Mouse (Mus musculus) kidney, postnatal 0 days (tissue): ENCODE data around the gene Ufsp2. TPM values are rescaled to one million over a fixed set of nuclear protein-coding genes. Genes with fewer than 3 reads are reported as not detected.

Source experiments
- ATAC-seq: fragments of 200-750 bp; cut with Nextera tagmentation; replicated peaks from 2 replicates; pipeline ENCODE4 v1.8.0; 2017; ENCODE audit warnings: low read depth, moderate number of reproducible peaks, moderate TSS enrichment, moderate library complexity; ENCODE audit not compliant: low FRiP score
- DNase-seq: peaks from one replicate; pipeline ENCODE4 v3.0.0-alpha.2; 2016; ENCODE audit warnings: low spot score
- H3K27ac ChIP-seq: fragments of 300-500 bp; sonication (generic); 2 replicates; pipeline ENCODE4 v1.5.1; 2014; ENCODE audit warnings: mild to moderate bottlenecking
- H3K27me3 ChIP-seq: fragments of 300-500 bp; sonication (generic); 2 replicates; pipeline ENCODE4 v1.6.1; 2014; ENCODE audit warnings: low read length, mixed read lengths; ENCODE audit not compliant: insufficient read depth
- H3K36me3 ChIP-seq: fragments of 300-500 bp; sonication (generic); 2 replicates; pipeline ENCODE4 v1.6.1; 2014; ENCODE audit warnings: low read length, mixed read lengths; ENCODE audit not compliant: insufficient read depth
- H3K4me1 ChIP-seq: fragments of 300-500 bp; sonication (generic); replicated peaks from 2 replicates; pipeline ENCODE4 v1.6.1; 2014; ENCODE audit warnings: antibody characterized with exemption, low read length, mixed read lengths; ENCODE audit not compliant: insufficient read depth
- H3K4me2 ChIP-seq: fragments of 300-500 bp; sonication (generic); 2 replicates; pipeline ENCODE4 v1.6.1; 2014; ENCODE audit warnings: mild to moderate bottlenecking, low read length, moderate library complexity, mixed read lengths
- H3K4me3 ChIP-seq: fragments of 300-500 bp; sonication (generic); replicated peaks from 2 replicates; pipeline ENCODE4 v1.5.1; 2014; ENCODE audit warnings: low read depth, low read length
- H3K9ac ChIP-seq: fragments of 300-500 bp; sonication (generic); 2 replicates; pipeline ENCODE4 v1.6.1; 2014; ENCODE audit warnings: low read depth, low read length
- H3K9me3 ChIP-seq: fragments of 300-500 bp; sonication (generic); replicated peaks from 2 replicates; pipeline ENCODE4 v1.6.1; 2016; ENCODE audit warnings: low read length, inconsistent platforms, mixed read lengths
- CTCF ChIP-seq: IDR thresholded peaks from 2 replicates; pipeline ENCODE4 v1.5.1; 2016; ENCODE audit warnings: antibody characterized with exemption, low read depth, mild to moderate bottlenecking, moderate library complexity
- whole genome bisulfite sequencing: fragments of 180-500 bp; shearing (Covaris S2); extraction: QIAGEN DNeasy Blood & Tissue Kit; methylation state at CpG from one replicate; pipeline ENCODE4 v1.1.7; 2014; 5-methylcytosine and 5-hydroxymethylcytosine counted together
- polyA plus RNA-seq: library from polyadenylated mRNA; unstranded; fragments of >200 nt; fragmentation: Nextera tagmentation; extraction: Ambion mirVana; gene quantifications from 2 replicates; pipeline ENCODE4 v1.2.1, GENCODE M21; 2015

The Ufsp2 gene
- polyA plus RNA-seq, 1 experiment from 2014 or later = 84.2 TPM

DNA sequence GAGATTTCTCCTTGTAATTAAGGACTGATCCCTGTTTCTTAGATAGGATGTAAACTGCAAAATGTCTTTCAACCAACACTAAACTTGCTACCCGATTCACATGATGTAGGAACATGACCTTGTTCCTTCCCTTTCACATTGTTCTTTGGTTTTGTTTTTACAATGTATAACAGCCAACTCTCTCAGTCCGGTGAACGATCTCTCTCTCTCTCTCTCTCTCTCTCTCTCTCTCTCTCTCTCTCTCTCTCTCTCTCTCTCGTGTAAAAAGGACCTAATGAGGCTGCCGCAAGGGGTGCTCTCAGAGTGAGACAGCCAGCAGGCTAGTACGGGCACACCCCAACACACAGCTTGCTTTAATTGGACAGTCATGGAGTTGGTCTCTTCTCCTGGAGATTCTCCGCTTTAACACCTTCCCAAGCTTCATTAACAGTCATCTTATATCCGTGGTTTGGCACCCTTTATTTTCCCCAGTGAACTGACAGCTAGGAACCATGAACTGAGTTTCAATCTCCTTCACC is 1.3 kb upstream of the Ufsp2 start:
- H3K4me1 ChIP-seq = 0 out of 2 replicates have a peak, but pooled peaks cover 3% of the 10 kb centered on the region
- H3K36me3 ChIP-seq = 0 out of 2 replicates have a peak, but pooled peaks cover 4% of the 10 kb centered on the region
- TF ChIP-seq CTCF = no peak
- 58% methylated on average over 8 of the region's 8 CpGs for WGBS
- ATAC-seq = no peak
- H3K4me3 ChIP-seq = no peak overlapping the region
- peak overlapping the region; percentile 83 for H3K4me2 ChIP-seq
- H3K27me3 ChIP-seq = no peaks in the 10 kb centered on the region
- no peak overlapping the region for H3K27ac ChIP-seq
- H3K9ac ChIP-seq = no peak overlapping the region
- DNase-seq = no peak
- H3K9me3 ChIP-seq = no peaks in the 10 kb centered on the region

DNA sequence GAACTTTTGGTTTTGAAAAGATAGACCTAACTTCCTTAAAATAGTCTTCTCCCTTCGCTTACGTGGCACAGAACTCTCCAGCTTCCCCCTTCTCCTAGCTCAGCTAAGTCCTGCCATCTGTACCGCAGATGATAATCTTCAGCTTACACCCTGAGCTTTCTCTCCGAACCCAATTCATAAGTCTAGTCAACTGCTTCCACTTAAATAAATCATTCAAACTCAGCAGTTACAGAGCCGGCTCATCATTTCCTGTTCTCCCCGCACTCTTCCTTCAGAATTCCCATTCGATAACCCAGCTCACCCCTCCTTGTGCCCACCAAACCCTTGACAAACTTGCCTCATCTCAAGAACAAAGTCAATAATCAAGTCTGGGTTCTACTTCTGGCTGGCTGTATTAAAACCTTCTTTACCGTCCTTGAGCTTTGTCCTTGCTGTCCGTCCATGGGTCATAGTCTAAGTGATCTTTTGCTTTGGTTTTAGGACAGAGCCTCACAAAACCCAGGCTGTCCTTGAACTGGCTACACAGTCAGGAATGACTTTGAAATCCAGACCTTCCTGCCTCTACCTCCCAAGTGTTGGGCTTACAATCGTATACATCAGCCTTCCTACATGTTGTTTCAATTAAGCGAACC is 625 bp downstream of the Ufsp2 start:
- WGBS = 60% methylated on average over 11 of the region's 11 CpGs
- ATAC-seq = no peak
- H3K9me3 ChIP-seq = no peaks in the 10 kb centered on the region
- peak overlapping the region; percentile 83 for H3K4me2 ChIP-seq
- TF ChIP-seq CTCF = no peak
- H3K4me1 ChIP-seq = 0 out of 2 replicates have a peak, but pooled peaks cover 3% of the 10 kb centered on the region
- H3K4me3 ChIP-seq = peak overlapping the region; percentile 66
- no peaks in the 10 kb centered on the region for H3K27me3 ChIP-seq
- H3K9ac ChIP-seq = peak overlapping the region; percentile 47
- DNase-seq = peak; percentile 15
- H3K36me3 ChIP-seq = peaks cover 7% of the 10 kb centered on the region; the same call in 1 of the 2 replicates
- no peak overlapping the region for H3K27ac ChIP-seq

DNA sequence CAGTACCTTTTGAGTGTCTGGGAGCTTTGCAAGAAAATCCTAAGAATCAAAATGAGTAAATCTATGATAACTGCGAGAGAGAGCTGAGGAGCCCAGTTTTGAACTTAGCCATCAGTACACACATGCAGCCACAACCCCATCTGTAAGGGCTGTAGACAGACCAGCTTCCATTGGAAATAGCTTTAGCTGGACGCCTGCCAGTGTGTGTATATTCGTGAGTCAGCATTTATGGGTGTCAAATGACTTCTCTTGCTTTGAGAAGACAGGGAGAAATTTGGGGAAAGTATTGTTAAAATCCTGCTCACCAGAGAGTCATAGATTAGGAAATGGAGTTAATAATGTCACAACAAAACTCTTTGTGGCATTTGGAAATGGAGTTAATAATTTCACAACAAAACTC is 11.3 kb downstream of the Ufsp2 start:
- Histone ChIP-seq H3K27ac (no peak overlapping the region), H3K4me2 (no peak overlapping the region), H3K4me3 (no peak overlapping the region), H3K27me3 (no peaks in the 10 kb centered on the region), H3K4me1 (no peaks in the 10 kb centered on the region), H3K9me3 (no peaks in the 10 kb centered on the region), H3K9ac (no peak overlapping the region), H3K36me3 (peaks cover 17% of the 10 kb centered on the region)
- DNase-seq (no peak), ATAC-seq (no peak)
- 62% methylated on average over 3 of the region's 3 CpGs for WGBS
- TF ChIP-seq CTCF = no peak

- Histone ChIP-seq H3K27ac (no peak overlapping the region), H3K4me3 (no peak overlapping the region), H3K27me3 (no peaks in the 10 kb centered on the region), H3K9ac (no peak overlapping the region), H3K9me3 (no peaks in the 10 kb centered on the region), H3K4me1 (no peaks in the 10 kb centered on the region), H3K36me3 (peaks cover 17% of the 10 kb centered on the region), H3K4me2 (no peak overlapping the region)
- TF ChIP-seq CTCF = no peak
- DNase-seq = no peak
- 77% methylated on average over 2 of the region's 2 CpGs for WGBS
- ATAC-seq = no peak
Observed at GRCm38 (mm10) chr8:45988189-45988588, 12.9 kb downstream of the Ufsp2 start.

GRCm38 (mm10) chr8:45990631-45991310 is 15.4 kb downstream of the Ufsp2 start:
- Histone ChIP-seq H3K9ac (no peak overlapping the region), H3K4me2 (no peak overlapping the region), H3K9me3 (no peaks in the 10 kb centered on the region), H3K27ac (no peak overlapping the region), H3K36me3 (peaks cover 18% of the 10 kb centered on the region), H3K27me3 (no peaks in the 10 kb centered on the region), H3K4me1 (no peaks in the 10 kb centered on the region), H3K4me3 (no peak overlapping the region)
- TF ChIP-seq CTCF = no peak
- 91% methylated on average over 4 of the region's 4 CpGs for WGBS
- ATAC-seq (no peak), DNase-seq (no peak)

DNA sequence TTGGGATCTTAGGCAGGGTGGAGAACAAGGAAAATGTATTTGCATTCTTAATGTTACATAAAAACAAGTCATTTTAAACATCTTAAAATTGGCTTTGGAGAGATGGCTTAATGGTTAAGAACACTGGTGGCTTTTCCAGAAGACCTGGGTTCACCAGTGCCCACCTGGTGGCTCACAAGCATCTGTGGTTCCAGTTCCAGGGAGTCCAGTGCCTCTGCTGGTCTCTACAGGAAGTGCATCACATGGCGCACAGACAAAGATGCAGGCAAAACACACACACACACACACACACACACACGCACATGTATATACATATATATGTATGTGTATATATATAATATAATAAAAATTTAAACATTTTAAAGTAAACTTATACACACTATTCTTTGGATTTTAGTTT is 18.8 kb downstream of the Ufsp2 start:
- no peaks in the 10 kb centered on the region for H3K27me3 ChIP-seq
- WGBS = 96% methylated on average over 2 of the region's 2 CpGs
- no peak overlapping the region for H3K4me2 ChIP-seq
- ATAC-seq (no peak), DNase-seq (no peak)
- H3K4me3 ChIP-seq = no peak overlapping the region
- H3K9me3 ChIP-seq = no peaks in the 10 kb centered on the region
- TF ChIP-seq CTCF = peak; percentile 35; the same call in 1 of the 2 replicates
- no peak overlapping the region for H3K9ac ChIP-seq
- H3K27ac ChIP-seq = no peak overlapping the region
- H3K4me1 ChIP-seq = 0 out of 2 replicates have a peak, but pooled peaks cover 2% of the 10 kb centered on the region
- H3K36me3 ChIP-seq = peaks cover 11% of the 10 kb centered on the region
